Mouse (Mus musculus): ENCODE data around the gene Slc4a2.

Slc4a2 gene

GRCm38 (mm10) chr5:24466762-24467161, 43.1 kb downstream of the Slc4a2 start:
- DNase-seq (ENCODE audit: low spot score), result no peak

- no peak for DNase-seq (ENCODE audit: low spot score)
These were observed 47.0 kb downstream of the Slc4a2 start for GRCm38 (mm10) chr5:24470600-24470999.

DNA sequence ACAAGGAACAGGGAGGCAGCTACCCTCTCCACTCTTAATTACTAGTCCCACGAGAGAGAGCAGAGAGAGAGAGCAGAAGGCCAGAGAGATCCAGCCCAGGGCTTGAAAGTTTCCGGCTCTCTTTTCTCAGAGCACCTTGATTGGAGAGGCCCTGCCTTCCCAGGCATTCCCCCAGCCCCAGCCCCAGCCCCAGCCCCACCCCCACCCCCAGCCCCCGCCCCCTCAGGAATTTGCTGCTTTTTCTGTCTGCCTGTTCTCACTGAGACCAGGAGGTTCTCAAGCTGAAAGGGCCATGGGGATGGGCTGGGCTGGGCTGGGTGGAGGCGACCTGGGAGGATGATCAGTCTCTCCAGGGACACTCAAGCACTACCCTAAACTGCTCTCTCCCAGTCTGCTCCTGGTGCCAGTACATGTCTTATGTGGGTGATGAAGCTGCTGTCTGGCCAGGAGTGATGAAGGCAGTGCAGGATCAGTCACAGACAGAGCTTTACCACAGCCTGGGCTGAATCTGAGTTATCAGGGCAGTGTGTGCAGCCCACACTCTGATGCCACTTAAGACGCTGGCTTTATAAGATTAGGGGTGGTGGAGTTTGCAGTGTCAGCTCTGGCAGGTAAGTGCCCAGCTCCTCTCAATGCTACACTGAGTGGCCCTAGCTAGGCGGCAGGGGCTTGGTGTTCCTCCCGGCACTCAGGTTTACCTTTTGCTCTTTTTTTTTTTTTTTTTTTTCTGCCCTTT, 49.4 kb downstream of the Slc4a2 start:
- DNase-seq (ENCODE audit: low spot score), result no peak

- DNase-seq (ENCODE audit: low spot score), result no peak
These were observed 50.5 kb downstream of the Slc4a2 start for GRCm38 (mm10) chr5:24474025-24474722.

DNA sequence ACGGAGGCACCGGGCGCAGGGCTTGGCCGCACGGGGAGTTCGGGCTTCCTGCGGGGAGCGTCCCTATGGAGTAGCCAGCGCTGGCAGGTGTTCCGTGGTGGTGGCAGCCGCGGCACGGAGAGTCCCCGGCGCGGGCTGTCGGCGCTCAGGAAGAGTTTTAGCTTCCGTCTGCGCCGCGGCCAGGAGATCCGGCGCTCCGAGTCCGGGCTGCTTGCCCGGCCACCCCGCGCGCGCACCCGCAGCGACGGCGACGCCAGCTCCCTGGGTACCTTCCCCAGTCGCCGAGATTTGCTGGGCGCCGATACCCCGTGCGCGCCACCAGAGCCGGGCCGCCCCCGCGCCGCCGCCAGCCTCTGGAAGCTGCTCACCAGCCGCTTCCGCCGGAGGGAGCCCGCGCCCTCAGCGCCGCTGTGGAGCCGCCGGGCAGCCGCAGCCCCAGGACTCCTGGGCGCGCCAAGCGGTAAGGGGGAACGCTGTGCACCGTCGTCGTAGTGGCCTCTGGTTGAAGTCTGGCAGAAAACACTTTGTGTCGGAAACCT, 51.2 kb downstream of the Slc4a2 start:
- peak; percentile 42 for DNase-seq (ENCODE audit: low spot score)

- DNase-seq (ENCODE audit: low spot score), result peak; percentile 80
These were observed 52.0 kb downstream of the Slc4a2 start for GRCm38 (mm10) chr5:24475476-24476241.

DNA sequence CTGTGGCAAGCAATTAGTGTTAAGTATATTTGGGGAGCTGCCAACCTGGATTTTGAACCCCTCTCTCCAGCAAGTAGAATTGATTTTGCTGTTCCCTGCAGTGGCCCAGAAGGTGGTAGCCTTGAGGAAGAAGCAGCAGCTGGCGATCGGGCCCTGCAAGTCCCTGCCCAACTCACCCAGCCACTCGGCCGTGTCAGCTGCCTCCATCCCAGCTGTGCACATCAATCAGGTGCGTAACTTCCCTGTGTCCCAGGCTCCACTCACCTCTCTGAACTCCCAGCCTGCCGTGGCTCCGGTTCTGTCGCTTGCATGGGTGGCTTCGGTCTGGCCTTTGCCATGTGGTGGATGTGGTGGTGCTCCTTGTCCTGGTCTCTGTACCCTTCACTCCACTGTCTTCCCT, 54.3 kb downstream of the Slc4a2 start:
- no peak for DNase-seq (ENCODE audit: low spot score)

- no peak for DNase-seq (ENCODE audit: low spot score)
These were observed 58.0 kb downstream of the Slc4a2 start for GRCm38 (mm10) chr5:24481647-24482046.

DNA sequence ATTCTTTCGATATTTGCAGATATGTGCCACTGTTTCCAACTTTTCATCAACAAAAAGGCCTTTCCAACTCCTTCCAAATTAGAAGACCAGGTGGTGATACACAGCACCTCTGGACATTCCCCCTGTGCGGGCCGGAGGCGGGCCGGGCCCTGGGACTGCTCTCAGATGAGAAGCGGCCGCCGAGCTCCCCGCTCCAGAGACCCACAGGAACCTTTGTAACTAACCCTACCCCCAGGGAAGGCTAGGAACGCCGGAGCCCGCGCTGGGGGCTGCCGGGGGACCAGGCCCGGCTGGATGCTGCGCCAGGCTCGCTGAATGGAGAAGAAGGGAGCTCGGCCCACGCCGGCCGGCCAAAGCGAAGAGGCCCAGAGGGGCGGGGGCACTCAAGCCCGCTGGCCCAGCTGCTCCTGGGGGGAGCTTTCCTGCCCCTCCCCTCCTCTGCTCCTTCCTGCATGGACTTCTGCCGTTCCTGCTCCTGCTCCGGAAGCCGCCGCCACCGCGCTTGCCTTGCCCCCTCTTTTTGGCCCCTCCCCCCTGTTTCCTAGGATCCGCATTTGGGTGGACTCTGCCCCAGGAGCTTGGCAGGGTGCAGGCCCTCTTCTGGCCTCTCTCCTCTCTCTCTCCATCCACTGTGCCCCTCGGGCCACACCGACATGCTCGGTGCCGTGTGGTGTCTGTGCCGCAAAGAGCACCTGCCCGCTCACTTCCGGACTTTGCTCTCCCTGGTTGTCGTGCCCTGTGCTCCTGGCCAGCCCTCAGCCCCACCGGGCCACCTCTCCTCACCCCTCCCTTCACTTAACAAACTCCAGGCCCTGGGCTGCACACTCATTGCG, 58.8 kb downstream of the Slc4a2 start:
- DNase-seq (ENCODE audit: low spot score), result no peak

DNA sequence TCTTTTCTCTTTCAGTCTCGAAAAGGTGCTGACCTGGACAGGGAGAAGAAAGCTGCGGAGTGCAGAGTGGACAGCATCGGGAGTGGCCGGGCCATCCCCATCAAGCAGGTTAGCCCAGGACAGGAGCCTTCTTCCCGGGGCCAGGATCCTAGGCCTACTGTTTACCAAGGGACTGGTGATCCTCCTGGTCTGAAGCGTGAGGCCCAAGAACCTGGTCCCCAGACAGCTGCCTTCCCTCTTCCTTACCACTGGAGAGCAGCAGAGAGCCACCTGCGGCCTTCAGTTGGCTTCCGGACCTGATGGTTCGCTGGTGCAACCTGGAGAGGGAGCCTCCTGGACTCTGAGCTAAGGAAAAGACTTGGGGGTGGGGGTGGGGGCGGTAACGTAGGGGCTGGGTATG, 59.7 kb downstream of the Slc4a2 start:
- DNase-seq (ENCODE audit: low spot score), result peak; percentile 49

GRCm38 (mm10) chr5:24484963-24485362, 61.3 kb downstream of the Slc4a2 start:
- no peak for DNase-seq (ENCODE audit: low spot score)

DNA sequence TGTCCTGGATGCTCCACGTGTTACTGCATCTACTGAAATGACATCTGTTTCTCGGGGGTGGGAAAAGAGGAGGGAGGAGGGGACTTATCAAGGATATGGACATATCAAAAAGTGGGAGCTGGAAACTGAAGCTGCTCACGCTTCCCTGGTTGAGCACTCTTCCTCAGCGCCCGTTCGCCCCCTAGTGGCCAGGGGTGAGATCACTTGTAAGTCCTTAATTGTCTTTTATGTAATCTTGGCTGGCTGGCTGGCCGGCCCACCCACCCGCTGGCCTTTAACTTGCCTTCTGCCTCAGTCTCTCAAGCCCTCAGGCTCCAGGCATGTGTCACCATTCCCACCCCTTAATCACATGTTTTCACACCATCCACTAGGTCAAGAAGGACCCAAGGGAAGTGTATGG, 62.5 kb downstream of the Slc4a2 start:
- peak; percentile 65 for DNase-seq (ENCODE audit: low spot score)

DNA sequence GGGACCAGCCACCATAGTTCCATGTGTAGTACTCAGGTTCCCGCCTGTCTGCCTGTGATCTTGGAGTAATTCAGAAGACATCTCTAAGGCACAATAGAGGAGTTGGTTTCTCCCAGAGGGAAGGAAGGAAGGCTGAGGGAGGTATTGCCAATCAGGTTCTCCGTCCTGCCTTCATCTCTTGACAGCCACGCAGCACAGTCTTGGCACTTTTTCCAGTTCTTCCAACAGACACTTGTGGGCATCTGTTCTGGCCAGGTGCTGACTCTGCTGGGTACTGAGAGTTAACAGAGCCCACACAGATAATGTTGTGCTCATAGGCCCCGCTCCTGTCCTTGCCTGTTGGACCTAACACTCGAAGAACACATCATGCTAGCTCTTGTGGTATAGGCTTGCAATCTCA, 63.1 kb downstream of the Slc4a2 start:
- no peak for DNase-seq (ENCODE audit: low spot score)

DNA sequence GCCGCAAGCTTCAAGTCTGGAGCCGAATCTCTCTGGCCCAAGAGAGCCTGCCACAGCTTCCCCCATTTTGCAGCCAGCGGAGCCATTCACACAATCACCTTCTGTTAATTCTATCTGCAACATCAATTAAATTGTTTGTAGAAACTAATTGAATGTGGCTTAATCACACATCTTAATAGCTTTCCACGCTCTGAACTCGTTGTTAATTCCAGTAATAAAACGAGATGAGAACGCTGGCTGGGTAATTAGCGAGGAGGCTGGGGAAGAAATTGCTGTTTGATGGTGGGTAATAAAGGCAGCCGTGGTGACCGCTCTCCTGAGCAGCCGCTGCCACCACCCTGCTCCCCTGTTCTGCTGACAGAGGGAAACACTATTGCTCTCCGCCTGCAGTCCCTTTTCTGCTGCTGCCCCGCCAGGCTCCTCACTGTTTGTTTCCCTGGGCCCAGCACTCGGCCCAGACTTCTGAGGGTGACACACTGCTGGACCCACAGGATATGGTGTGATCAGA, 66.8 kb downstream of the Slc4a2 start:
- no peak for DNase-seq (ENCODE audit: low spot score)
